Mouse (Mus musculus) pancreas, adult 10 weeks (tissue): ENCODE measurements around the gene Acsm4. TPM values are rescaled to one million over a fixed set of nuclear protein-coding genes. Genes with fewer than 3 reads are reported as not detected.

ENCODE experiments used
- polyA plus RNA-seq: library from polyadenylated mRNA; stranded (reverse); fragments of 350-450 nt; fragmentation: Illumina TruSeq; extraction: RNeasy Lipid Tissue Mini Kit (QIAGEN cat#74804); gene quantifications from one replicate; pipeline ENCODE4 v1.2.3, GENCODE M21; 2015; ENCODE audit warnings: low read depth, low replicate concordance; ENCODE audit not compliant: insufficient read depth

Gene Acsm4
- polyA plus RNA-seq = not detected

GRCm38 (mm10) chr7:119689726-119690125 is at the start of gene Acsm4:
TSS of gene Acsm4 (plus strand) at chr7:119690026.

GRCm38 (mm10) chr7:119720253-119720946 is 30.6 kb downstream of the Acsm4 start, which contains the start of gene Thumpd1:
TSS of gene Thumpd1 (minus strand) at chr7:119720798.

GRCm38 (mm10) chr7:119760527-119760951 is 70.7 kb downstream of the Acsm4 start, which contains the start of gene Acsm3:
TSS of gene Acsm3 (plus strand) at chr7:119760923.

Other genes starting within 250 kb of the Acsm4 start
- gene Gp2, start 230.7 kb upstream of the Acsm4 start, polyA plus RNA-seq = 1,723 TPM
- gene Umod, start 210.7 kb upstream of the Acsm4 start, polyA plus RNA-seq = not detected
- not detected for gene Acsm5, start 170.6 kb upstream of the Acsm4 start, polyA plus RNA-seq
- gene Pdilt, start 166.5 kb upstream of the Acsm4 start, polyA plus RNA-seq = not detected
- not detected for gene Acsm2, start 135.7 kb upstream of the Acsm4 start, polyA plus RNA-seq
- gene Acsm1, start 83.0 kb upstream of the Acsm4 start, polyA plus RNA-seq = not detected
- gene Thumpd1, start 30.8 kb downstream of the Acsm4 start, polyA plus RNA-seq = 6.0 TPM
- gene Acsm3, start 70.9 kb downstream of the Acsm4 start, polyA plus RNA-seq = 2.9 TPM
- gene Rexo5, start 104.0 kb downstream of the Acsm4 start, polyA plus RNA-seq = 3.3 TPM
- 0.54 TPM for gene Eri2, start 104.0 kb downstream of the Acsm4 start, polyA plus RNA-seq
- 1.6 TPM for gene Lyrm1, start 205.8 kb downstream of the Acsm4 start, polyA plus RNA-seq
- gene Dcun1d3, start 206.3 kb downstream of the Acsm4 start, polyA plus RNA-seq = 3.1 TPM